Mouse (Mus musculus) MEL (cell line): ENCODE data around the gene Lap3.

Experiments used
- BHLHE40 ChIP-seq: IDR thresholded peaks from 2 replicates; pipeline ENCODE4 v1.6.1; 2012; ENCODE audit warnings: low read depth, mild to moderate bottlenecking, inconsistent platforms, low read length, improper control_type of control experiment, borderline replicate concordance
- CHD2 ChIP-seq: IDR thresholded peaks from 2 replicates; pipeline ENCODE4 v1.6.1; 2011; ENCODE audit warnings: low read length, improper control_type of control experiment
- CTCF ChIP-seq, 3 experiments: IDR thresholded peaks in 2 of 3; conservative IDR thresholded peaks in 1 of 3; 2 replicates each; pipeline ENCODE4 v1.5.1; 2011 to 2012; ENCODE audit warnings: low read length in 3 of 3, low read depth in 2 of 3, mild to moderate bottlenecking in 2 of 3, improper control_type of control experiment in 1 of 3, inconsistent platforms in 1 of 3, mixed read lengths in 1 of 3, moderate library complexity in 1 of 3; ENCODE audit not compliant: control insufficient read depth in 1 of 3, insufficient read depth in 1 of 3, poor library complexity in 1 of 3, severe bottlenecking in 1 of 3
- E2F4 ChIP-seq: IDR thresholded peaks from 2 replicates; pipeline ENCODE4 v1.6.1; 2011; ENCODE audit warnings: low read depth, low read length, improper control_type of control experiment, borderline replicate concordance
- EP300 ChIP-seq, 2 experiments: IDR thresholded peaks; 2 replicates each; pipeline ENCODE4 v1.6.1; 2011; ENCODE audit warnings: improper control_type of control experiment in 2 of 2, low read length in 2 of 2, low read depth in 1 of 2, mild to moderate bottlenecking in 1 of 2
- MEF2A ChIP-seq: IDR thresholded peaks from 2 replicates; pipeline ENCODE4 v1.6.1; 2014; ENCODE audit warnings: low read depth, mild to moderate bottlenecking, inconsistent platforms, low read length, improper control_type of control experiment; ENCODE audit not compliant: poor library complexity, insufficient replicate concordance, severe bottlenecking; ENCODE audit errors: extremely low read depth
- MYB ChIP-seq: IDR thresholded peaks from 2 replicates; pipeline ENCODE4 v1.6.1; 2011; ENCODE audit warnings: mild to moderate bottlenecking, low read depth, low read length, improper control_type of control experiment
- POLR2A ChIP-seq, 2 experiments: IDR thresholded peaks; 2 replicates each; pipeline ENCODE4 v1.6.1; 2011 to 2012; ENCODE audit warnings: low read length in 2 of 2, mild to moderate bottlenecking in 2 of 2, control low read depth in 1 of 2, improper control_type of control experiment in 1 of 2, low read depth in 1 of 2, moderate library complexity in 1 of 2; ENCODE audit not compliant: control insufficient read depth in 1 of 2, insufficient read depth in 1 of 2, poor library complexity in 1 of 2
- TAL1 ChIP-seq: IDR thresholded peaks from 2 replicates; pipeline ENCODE4 v1.6.1; 2012; ENCODE audit warnings: mild to moderate bottlenecking, inconsistent platforms, low read length, moderate library complexity, mixed read lengths
- TCF12 ChIP-seq: IDR thresholded peaks from 2 replicates; pipeline ENCODE4 v1.6.1; 2014; ENCODE audit warnings: low read depth, mild to moderate bottlenecking, inconsistent platforms, low read length, improper control_type of control experiment, moderate library complexity
- USF1 ChIP-seq: IDR thresholded peaks from 2 replicates; pipeline ENCODE4 v1.6.1; 2014; ENCODE audit warnings: low read depth, mild to moderate bottlenecking, inconsistent platforms, low read length, improper control_type of control experiment, moderate library complexity
- ZMIZ1 ChIP-seq: IDR thresholded peaks from 2 replicates; pipeline ENCODE4 v1.6.1; 2012; ENCODE audit warnings: low read depth, mild to moderate bottlenecking, inconsistent platforms, low read length, improper control_type of control experiment, moderate library complexity

DNA sequence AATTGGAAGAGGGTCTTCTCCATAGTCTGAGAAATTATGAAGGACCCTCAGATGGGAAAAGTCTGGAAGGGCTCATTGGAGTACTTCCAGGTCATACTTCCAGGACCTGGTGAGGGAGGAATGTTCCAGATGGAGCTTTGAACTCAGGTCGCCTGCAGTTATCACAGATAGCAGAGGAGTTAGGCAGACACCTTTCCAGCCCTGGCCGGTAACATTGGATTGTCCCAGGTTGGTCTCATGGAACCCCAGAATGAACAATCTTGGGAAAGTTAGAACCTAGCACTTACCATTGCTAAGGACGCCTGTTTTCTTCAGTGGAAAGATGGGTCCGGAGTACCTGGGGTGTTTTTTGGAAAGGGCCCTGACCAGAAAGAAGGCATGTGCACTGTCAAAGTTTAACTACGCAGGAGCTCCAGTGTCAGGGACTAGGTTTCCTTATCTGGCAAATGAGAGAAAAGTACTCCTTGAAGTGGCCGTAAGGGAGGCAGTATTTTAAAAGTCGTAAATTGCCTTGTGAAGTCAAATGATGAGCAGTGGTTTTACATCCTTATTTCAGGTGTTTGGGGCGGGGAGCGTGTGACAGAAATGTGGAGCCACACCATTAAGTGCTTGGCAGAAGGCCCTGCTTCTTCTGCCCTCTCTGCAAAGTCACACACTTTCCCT is 1.1 kb downstream of the Lap3 start:
- no peak for TF ChIP-seq TCF12
- TF ChIP-seq CTCF (IDR thresholded peaks at IDR 0.05 in 2 of 3, conservative IDR thresholded peaks at IDR 0.05 in 1 of 3; ENCODE audit: control insufficient read depth in 1 of 3, insufficient read depth in 1 of 3, low read depth in 2 of 3, low read length in 3 of 3, poor library complexity in 1 of 3, severe bottlenecking in 1 of 3) = no peak
- TF ChIP-seq POLR2A (IDR thresholded peaks at IDR 0.05; ENCODE audit: control insufficient read depth in 1 of 2, insufficient read depth in 1 of 2, low read depth in 1 of 2, low read length in 2 of 2, poor library complexity in 1 of 2) = no peak
- no peak for TF ChIP-seq ZMIZ1
- TF ChIP-seq BHLHE40 = no peak
- TF ChIP-seq CHD2 = no peak
- no peak for TF ChIP-seq EP300 (IDR thresholded peaks at IDR 0.05; ENCODE audit: low read depth in 1 of 2, low read length in 2 of 2)
- no peak for TF ChIP-seq USF1
- no peak for TF ChIP-seq TAL1
- TF ChIP-seq E2F4 = no peak
- no peak for TF ChIP-seq MYB
- no peak for TF ChIP-seq MEF2A
